In genomic region chr8:64703191-64703590, GRCm38 (mm10) we compare ENCODE assay signal across 28 mouse cellular contexts. TPM values are rescaled to one million over a fixed set of nuclear protein-coding genes. Genes with fewer than 3 reads are reported as not detected.
"Had no signal": no experiment of that assay in that cellular context is flagged by ENCODE, and none has a peak within 500 bp of the region (broad histone marks: within the 10 kb centered on the region; RNA-seq: fewer than 3 reads in every experiment).

No protein-coding gene starts in this region.

- H3K27ac ChIP-seq: embryonic facial prominence, embryonic 10.5 days; embryonic facial prominence, embryonic 12.5 days; embryonic facial prominence, embryonic 13.5 days; embryonic facial prominence, embryonic 15.5 days; forebrain, embryonic 10.5 days; forebrain, embryonic 12.5 days; forebrain, embryonic 13.5 days; forebrain, embryonic 15.5 days; gastrocnemius, adult 2 months; heart, adult 2 months had no signal

- DNase-seq: cerebellum, adult 2 months; cerebellum, adult 8-10 months; cerebellum, adult 9-10 months; cerebellum, adult 9-11 months; cerebellum, postnatal 10 days; cerebellum, postnatal 14 days; cerebellum, postnatal 25 days; cerebellum, postnatal 36 days; embryo, embryonic 11 days; forebrain, postnatal 0 days; gastrocnemius, adult 2 months; gastrocnemius, postnatal 10 days; gastrocnemius, postnatal 14 days; gastrocnemius, postnatal 25 days; gastrocnemius, postnatal 36 days; heart, adult 18-20 months; heart, adult 2 months had no signal

- H3K4me1 ChIP-seq: embryonic facial prominence, embryonic 10.5 days; embryonic facial prominence, embryonic 12.5 days; embryonic facial prominence, embryonic 13.5 days; embryonic facial prominence, embryonic 15.5 days; forebrain, embryonic 10.5 days; forebrain, embryonic 12.5 days; forebrain, embryonic 13.5 days; forebrain, embryonic 15.5 days had no signal

- H3K9ac ChIP-seq: embryonic facial prominence, embryonic 12.5 days; embryonic facial prominence, embryonic 13.5 days; embryonic facial prominence, embryonic 15.5 days; forebrain, embryonic 12.5 days; forebrain, embryonic 13.5 days; forebrain, embryonic 15.5 days; forebrain, postnatal 0 days had no signal

- H3K9me3 ChIP-seq: embryonic facial prominence, embryonic 10.5 days; embryonic facial prominence, embryonic 12.5 days; embryonic facial prominence, embryonic 13.5 days; embryonic facial prominence, embryonic 15.5 days; forebrain, embryonic 10.5 days; forebrain, embryonic 12.5 days; forebrain, embryonic 13.5 days; forebrain, embryonic 15.5 days had no signal

- H3K4me2 ChIP-seq: embryonic facial prominence, embryonic 12.5 days; embryonic facial prominence, embryonic 13.5 days; embryonic facial prominence, embryonic 15.5 days; forebrain, embryonic 12.5 days; forebrain, embryonic 13.5 days; forebrain, embryonic 15.5 days had no signal

- ATAC-seq: forebrain, embryonic 13.5 days; forebrain, embryonic 14.5 days; forebrain, embryonic 15.5 days; forebrain, embryonic 16.5 days; forebrain, postnatal 0 days had no signal

- H3K4me3 ChIP-seq: embryonic facial prominence, embryonic 10.5 days; embryonic facial prominence, embryonic 12.5 days; embryonic facial prominence, embryonic 13.5 days; embryonic facial prominence, embryonic 15.5 days; erythroblast, embryonic 14.5 days; forebrain, embryonic 10.5 days; forebrain, embryonic 12.5 days; forebrain, embryonic 13.5 days; forebrain, embryonic 15.5 days; gastrocnemius, adult 2 months; heart, adult 2 months had no signal

- H3K36me3 ChIP-seq: embryonic facial prominence, embryonic 10.5 days; embryonic facial prominence, embryonic 12.5 days; embryonic facial prominence, embryonic 13.5 days; embryonic facial prominence, embryonic 15.5 days; forebrain, embryonic 10.5 days; forebrain, embryonic 12.5 days; forebrain, embryonic 15.5 days had no signal

- H3K27me3 ChIP-seq: embryonic facial prominence, embryonic 12.5 days; embryonic facial prominence, embryonic 13.5 days; embryonic facial prominence, embryonic 15.5 days; forebrain, embryonic 12.5 days; forebrain, embryonic 13.5 days; forebrain, embryonic 15.5 days had no signal

RNA-seq across cellular contexts. Expression of gene Cpe, which starts 10.3 kb away (rescaled TPM):
- polyA plus RNA-seq: erythroblast, embryonic 14.5 days had no signal
